Mouse (Mus musculus) embryonic facial prominence, embryonic 11.5 days (tissue): ENCODE results near the gene Lta. TPM values are rescaled to one million over a fixed set of nuclear protein-coding genes. Genes with fewer than 3 reads are reported as not detected.

ENCODE experiments used
- ATAC-seq: fragments of 200-750 bp; cut with Nextera tagmentation; replicated peaks from 2 replicates; pipeline ENCODE4 v1.8.0; 2017; ENCODE audit warnings: low read depth; ENCODE audit not compliant: insufficient number of reproducible peaks, low FRiP score, low TSS enrichment
- DNase-seq: peaks from one replicate; pipeline ENCODE4 v3.0.0-alpha.2; 2015; ENCODE audit warnings: low spot score
- H3K27ac ChIP-seq: fragments of 300-500 bp; sonication (generic); replicated peaks from 2 replicates; pipeline ENCODE4 v1.5.1; 2014; ENCODE audit warnings: mild to moderate bottlenecking, low read depth, low read length, control low read depth
- H3K27me3 ChIP-seq: fragments of 300-500 bp; sonication (generic); 2 replicates; pipeline ENCODE4 v1.6.1; 2014; ENCODE audit warnings: mild to moderate bottlenecking, low read length, moderate library complexity, mixed read lengths; ENCODE audit not compliant: control insufficient read depth, insufficient read depth
- H3K36me3 ChIP-seq: fragments of 300-500 bp; sonication (generic); replicated peaks from 2 replicates; pipeline ENCODE4 v1.6.1; 2014; ENCODE audit warnings: low read depth, mild to moderate bottlenecking, low read length, moderate library complexity, mixed read lengths; ENCODE audit not compliant: control insufficient read depth, insufficient read depth
- H3K4me1 ChIP-seq: fragments of 300-500 bp; sonication (generic); 2 replicates; pipeline ENCODE4 v1.6.1; 2014; ENCODE audit warnings: low read length, mixed read lengths; ENCODE audit not compliant: control insufficient read depth, insufficient read depth
- H3K4me2 ChIP-seq: fragments of 300-500 bp; sonication (generic); 2 replicates; pipeline ENCODE4 v1.6.1; 2014; ENCODE audit warnings: low read depth, mild to moderate bottlenecking, control low read depth, low read length, moderate library complexity
- H3K4me3 ChIP-seq: fragments of 300-500 bp; sonication (generic); 2 replicates; pipeline ENCODE4 v1.5.1; 2014; ENCODE audit warnings: low read depth, low read length, control low read depth
- H3K9ac ChIP-seq: fragments of 300-500 bp; sonication (generic); replicated peaks from 2 replicates; pipeline ENCODE4 v1.6.1; 2014; ENCODE audit warnings: mild to moderate bottlenecking, control low read depth, low read length
- H3K9me3 ChIP-seq: fragments of 300-500 bp; sonication (generic); replicated peaks from 2 replicates; pipeline ENCODE4 v1.6.1; 2016; ENCODE audit warnings: mild to moderate bottlenecking, low read length, inconsistent platforms, mixed read lengths; ENCODE audit not compliant: control insufficient read depth
- WGBS: fragments of 180-500 bp; shearing (Covaris S2); extraction: QIAGEN DNeasy Blood & Tissue Kit; methylation state at CpG from one replicate; pipeline ENCODE4 v1.1.7; 2014; 5-methylcytosine and 5-hydroxymethylcytosine counted together
- polyA plus RNA-seq: library from polyadenylated mRNA; unstranded; fragments of >200 nt; fragmentation: Nextera tagmentation; extraction: Ambion mirVana; gene quantifications from 2 replicates; pipeline ENCODE4 v1.2.1, GENCODE M21; 2014

Lta gene
- polyA plus RNA-seq, 1 experiment from 2014 or later, result not detected

DNA sequence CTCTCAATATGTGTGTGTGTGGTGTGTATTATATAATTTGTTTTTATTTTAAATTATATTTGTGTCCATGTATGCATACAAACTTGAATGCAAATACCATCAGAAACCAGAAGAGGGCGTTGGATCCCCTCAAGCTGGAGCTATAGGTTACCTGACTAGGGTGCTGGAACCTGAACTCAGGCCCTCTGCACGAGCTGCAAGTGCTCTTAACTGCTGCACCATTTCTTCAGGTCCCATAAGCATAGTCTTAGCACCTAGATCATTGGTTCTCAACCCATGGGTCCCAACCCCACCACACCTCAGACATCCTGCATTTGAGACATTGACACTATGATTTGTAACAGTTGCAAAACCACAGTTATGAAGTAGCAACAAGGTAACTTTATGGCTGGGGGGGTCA, 13.4 kb downstream of the Lta start:
- H3K4me3 ChIP-seq, result no peak overlapping the region
- H3K4me2 ChIP-seq, result no peak overlapping the region
- peaks cover 21% of the 10 kb centered on the region for H3K27me3 ChIP-seq
- 65% methylated on average over 2 of the region's 2 CpGs for WGBS
- DNase-seq (no peak), ATAC-seq (no peak)
- H3K36me3 ChIP-seq, result no peaks in the 10 kb centered on the region
- H3K9ac ChIP-seq, result no peak overlapping the region
- H3K4me1 ChIP-seq, result no peaks in the 10 kb centered on the region
- no peaks in the 10 kb centered on the region for H3K9me3 ChIP-seq
- no peak overlapping the region for H3K27ac ChIP-seq

- WGBS, result 69% methylated on average over 4 of the region's 4 CpGs
- Histone ChIP-seq H3K27ac (no peak overlapping the region), H3K36me3 (no peaks in the 10 kb centered on the region)
Observed at GRCm38 (mm10) chr17:35190096-35190495, 15.1 kb downstream of the Lta start.

GRCm38 (mm10) chr17:35189186-35189585, 16.0 kb downstream of the Lta start:
- H3K27me3 ChIP-seq, result no peaks in the 10 kb centered on the region
- H3K4me3 ChIP-seq, result no peak overlapping the region
- no peak overlapping the region for H3K27ac ChIP-seq
- ATAC-seq, result no peak
- no peaks in the 10 kb centered on the region for H3K9me3 ChIP-seq
- no peak overlapping the region for H3K9ac ChIP-seq
- no peak overlapping the region for H3K4me2 ChIP-seq
- H3K4me1 ChIP-seq, result no peaks in the 10 kb centered on the region
- H3K36me3 ChIP-seq, result no peaks in the 10 kb centered on the region
- WGBS, result 62% methylated on average over 1 of the region's 1 CpGs
- no peak for DNase-seq

More at GRCm38 (mm10) chr17:35190096-35190495, 15.1 kb downstream of the Lta start:
- no peak overlapping the region for H3K9ac ChIP-seq
- H3K4me3 ChIP-seq, result no peak overlapping the region
- no peak overlapping the region for H3K4me2 ChIP-seq
- ATAC-seq, result no peak
- no peaks in the 10 kb centered on the region for H3K9me3 ChIP-seq
- DNase-seq, result no peak
- peaks cover 4% of the 10 kb centered on the region; the same call in 1 of the 2 replicates for H3K27me3 ChIP-seq
- no peaks in the 10 kb centered on the region for H3K4me1 ChIP-seq

DNA sequence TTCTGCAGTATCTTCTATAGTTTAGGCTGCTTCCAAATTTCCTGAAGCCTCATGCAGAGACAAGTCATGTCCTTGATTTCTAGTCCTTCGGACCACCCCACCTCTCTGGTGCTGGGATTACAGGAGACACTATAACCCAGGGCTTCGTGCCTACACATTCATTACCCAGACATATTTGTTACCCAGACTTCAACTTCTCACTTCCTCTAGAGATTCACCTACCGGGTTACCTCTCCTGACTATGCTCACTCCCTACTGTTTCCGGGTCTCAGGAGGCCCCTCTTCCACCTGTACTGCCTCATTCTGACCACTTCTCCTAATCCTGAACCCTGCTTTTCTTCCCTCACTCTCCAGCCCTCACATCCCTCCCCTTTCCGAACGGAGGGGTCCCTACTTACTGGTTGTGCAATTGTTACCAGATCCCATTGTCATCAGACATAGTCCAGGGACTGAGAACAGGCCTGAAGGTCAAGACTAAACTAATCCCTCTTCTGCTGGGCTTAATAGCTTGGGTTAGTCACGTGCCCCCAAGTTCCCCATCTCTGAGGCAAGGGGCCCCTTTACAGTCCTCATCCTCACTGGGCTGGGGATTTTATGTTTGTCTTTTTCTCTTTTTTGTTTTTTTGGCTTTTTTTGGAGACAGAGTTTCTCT, 17.1 kb downstream of the Lta start, which contains the start of gene Lst1:
Lst1 (minus strand) TSS at position 481 of the 652 bp plus-strand sequence.
- Histone ChIP-seq H3K4me2 (no peak within 1 kb of the TSS), H3K36me3 (no peaks in the 10 kb centered on the region), H3K4me1 (no peaks in the 10 kb centered on the region), H3K27me3 (no peaks in the 10 kb centered on the region), H3K9ac (no peak within 1 kb of the TSS), H3K9me3 (no peaks in the 10 kb centered on the region), H3K4me3 (no peak within 1 kb of the TSS), H3K27ac (no peak within 1 kb of the TSS)
- ATAC-seq, result no peak
- no peak for DNase-seq
- 73% methylated on average over 7 of the region's 7 CpGs for WGBS

DNA sequence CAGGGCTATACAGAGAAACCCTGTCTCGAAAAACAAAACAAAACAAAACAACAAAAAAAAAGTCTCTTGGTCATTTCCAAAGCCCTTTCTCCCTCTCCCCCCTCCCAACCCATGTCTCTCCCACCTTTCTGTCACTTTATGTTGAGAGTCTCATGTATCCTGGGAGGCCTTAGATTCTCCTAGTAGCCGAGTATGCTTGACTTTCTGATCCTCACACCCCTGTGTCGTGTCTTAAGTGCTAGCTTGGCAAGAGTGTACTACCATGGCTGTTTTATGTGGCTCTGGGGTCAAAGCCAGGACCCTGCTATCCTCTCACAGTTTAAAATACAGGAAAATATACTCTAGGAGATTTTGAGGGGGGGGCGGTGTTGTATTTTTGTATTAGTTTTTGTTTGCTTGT, 17.8 kb downstream of the Lta start:
- H3K9ac ChIP-seq, result no peak overlapping the region
- no peaks in the 10 kb centered on the region for H3K36me3 ChIP-seq
- WGBS, result 65% methylated on average over 4 of the region's 4 CpGs
- H3K4me2 ChIP-seq, result no peak overlapping the region
- H3K27ac ChIP-seq, result no peak overlapping the region
- H3K4me3 ChIP-seq, result no peak overlapping the region
- H3K27me3 ChIP-seq, result no peaks in the 10 kb centered on the region
- DNase-seq (no peak), ATAC-seq (no peak)
- H3K4me1 ChIP-seq, result no peaks in the 10 kb centered on the region
- H3K9me3 ChIP-seq, result no peaks in the 10 kb centered on the region

DNA sequence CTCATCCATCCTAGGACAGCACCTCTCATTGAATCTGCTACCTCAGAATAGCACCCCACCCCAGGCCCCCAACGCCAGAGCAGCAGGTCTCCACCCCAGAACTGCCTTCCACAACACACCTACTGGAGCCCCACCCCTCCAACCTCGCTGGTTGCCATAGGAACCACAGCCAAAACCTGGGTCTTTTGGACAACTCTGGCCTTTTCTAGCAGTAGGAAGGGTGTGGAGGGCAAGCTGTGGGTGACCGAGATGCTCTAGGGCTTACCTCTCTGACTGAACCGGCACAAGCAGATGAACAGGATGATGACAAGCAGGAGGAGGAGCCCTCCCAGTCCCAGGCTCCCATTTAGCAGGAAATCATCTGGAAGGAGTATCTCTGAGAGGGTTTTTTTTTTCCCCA, 18.5 kb downstream of the Lta start:
- Histone ChIP-seq H3K4me3 (no peak overlapping the region; the same call in 1 of the 2 replicates), H3K4me1 (no peaks in the 10 kb centered on the region), H3K27me3 (no peaks in the 10 kb centered on the region), H3K27ac (peak overlapping the region; percentile 73), H3K4me2 (peak overlapping the region; percentile 43), H3K9me3 (no peaks in the 10 kb centered on the region), H3K9ac (no peak overlapping the region; the same call in 1 of the 2 replicates), H3K36me3 (no peaks in the 10 kb centered on the region)
- DNase-seq (peak; percentile 66), ATAC-seq (peak; percentile 31; the same call in 1 of the 2 replicates)
- WGBS, result 0% methylated on average over 4 of the region's 4 CpGs

- peak overlapping the region; percentile 73; the same call in 1 of the 2 replicates for H3K27ac ChIP-seq
Observed at GRCm38 (mm10) chr17:35185639-35186611, 19.2 kb downstream of the Lta start.

More at GRCm38 (mm10) chr17:35185639-35186611, 19.2 kb downstream of the Lta start:
- H3K4me3 ChIP-seq, result peak overlapping the region; percentile 21
- H3K27me3 ChIP-seq, result no peaks in the 10 kb centered on the region
- H3K4me2 ChIP-seq, result peak overlapping the region; percentile 43
- ATAC-seq (peak; percentile 65; the same call in 1 of the 2 replicates), DNase-seq (peak; percentile 74)
- no peaks in the 10 kb centered on the region for H3K9me3 ChIP-seq
- WGBS, result 4% methylated on average over 18 of the region's 18 CpGs
- H3K9ac ChIP-seq, result peak overlapping the region; percentile 4; the same call in 1 of the 2 replicates
- H3K36me3 ChIP-seq, result no peaks in the 10 kb centered on the region
- no peaks in the 10 kb centered on the region for H3K4me1 ChIP-seq
